Mouse (Mus musculus) lung, postnatal 0 days (tissue): ENCODE data around the gene Sec62. TPM values are rescaled to one million over a fixed set of nuclear protein-coding genes. Genes with fewer than 3 reads are reported as not detected.

Experiments
- ATAC-seq: fragments of 200-750 bp; cut with Nextera tagmentation; 2 replicates; pipeline ENCODE4 v1.8.0; 2017; ENCODE audit warnings: moderate library complexity
- DNase-seq: peaks from one replicate; pipeline ENCODE4 v3.0.0-alpha.2; 2016; ENCODE audit warnings: low spot score
- H3K27ac ChIP-seq: fragments of 300-500 bp; sonication (generic); 2 replicates; pipeline ENCODE4 v1.5.1; 2014; ENCODE audit warnings: antibody characterized with exemption, mild to moderate bottlenecking, low read length, mixed read lengths
- H3K27me3 ChIP-seq: fragments of 300-500 bp; sonication (generic); replicated peaks from 2 replicates; pipeline ENCODE4 v1.6.1; 2014; ENCODE audit warnings: low read length, mixed read lengths; ENCODE audit not compliant: insufficient read depth
- H3K36me3 ChIP-seq: fragments of 300-500 bp; sonication (generic); 2 replicates; pipeline ENCODE4 v1.6.1; 2014; ENCODE audit warnings: low read length, mixed read lengths; ENCODE audit not compliant: insufficient read depth
- H3K4me1 ChIP-seq: fragments of 300-500 bp; sonication (generic); 2 replicates; pipeline ENCODE4 v1.6.1; 2014; ENCODE audit warnings: antibody characterized with exemption, low read depth, low read length, mixed read lengths; ENCODE audit not compliant: insufficient read depth
- H3K4me2 ChIP-seq: fragments of 300-500 bp; sonication (generic); replicated peaks from 2 replicates; pipeline ENCODE4 v1.6.1; 2014; ENCODE audit warnings: low read depth, mild to moderate bottlenecking, low read length, moderate library complexity, mixed read lengths
- H3K4me3 ChIP-seq: fragments of 300-500 bp; sonication (generic); 2 replicates; pipeline ENCODE4 v1.5.1; 2014; ENCODE audit warnings: low read depth, low read length
- H3K9ac ChIP-seq: fragments of 300-500 bp; sonication (generic); replicated peaks from 2 replicates; pipeline ENCODE4 v1.6.1; 2014; ENCODE audit warnings: low read depth, mild to moderate bottlenecking
- H3K9me3 ChIP-seq: fragments of 300-500 bp; sonication (generic); 2 replicates; pipeline ENCODE4 v1.6.1; 2016; ENCODE audit warnings: low read length, mixed read lengths
- CTCF ChIP-seq: IDR thresholded peaks from 2 replicates; pipeline ENCODE4 v1.5.1; 2016; ENCODE audit warnings: antibody characterized with exemption, mild to moderate bottlenecking
- EP300 ChIP-seq: IDR thresholded peaks from 2 replicates; pipeline ENCODE4 v1.6.1; 2016; ENCODE audit warnings: antibody characterized with exemption, mild to moderate bottlenecking, control low read depth
- WGBS: fragments of 180-500 bp; shearing (Covaris S2); extraction: QIAGEN DNeasy Blood & Tissue Kit; methylation state at CpG from one replicate; pipeline ENCODE4 v1.1.7; 2014; 5-methylcytosine and 5-hydroxymethylcytosine counted together
- polyA plus RNA-seq: library from polyadenylated mRNA; unstranded; fragments of >200 nt; fragmentation: Nextera tagmentation; extraction: Ambion mirVana; gene quantifications from 2 replicates; pipeline ENCODE4 v1.2.1, GENCODE M21; 2015

Sec62 gene
- polyA plus RNA-seq, 1 experiment from 2014 or later = 145 TPM

DNA sequence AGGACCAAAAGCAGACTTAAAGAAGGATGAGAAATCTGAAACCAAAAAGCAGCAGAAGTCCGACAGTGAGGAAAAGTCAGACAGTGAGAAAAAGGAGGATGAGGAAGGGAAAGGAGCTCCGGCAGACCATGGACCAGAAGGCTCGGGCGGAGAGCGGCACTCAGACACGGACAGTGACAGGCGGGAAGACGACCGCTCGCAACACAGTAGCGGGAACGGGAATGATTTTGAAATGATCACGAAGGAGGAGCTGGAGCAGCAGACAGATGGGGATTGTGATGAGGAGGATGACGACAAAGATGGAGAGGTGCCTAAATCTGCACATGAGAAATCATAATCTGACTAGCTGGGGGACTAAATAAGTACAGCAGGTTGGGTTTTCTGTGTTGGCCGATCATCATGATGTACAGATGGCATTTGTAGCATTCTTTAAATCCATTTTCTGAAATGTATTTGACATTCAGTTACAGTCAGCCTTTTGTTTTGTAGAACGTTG, 26.0 kb downstream of the Sec62 start:
- no peak overlapping the region for H3K4me3 ChIP-seq
- WGBS = 96% methylated on average over 16 of the region's 16 CpGs
- H3K9ac ChIP-seq = no peak overlapping the region
- H3K27ac ChIP-seq = no peak overlapping the region
- no peaks in the 10 kb centered on the region for H3K27me3 ChIP-seq
- DNase-seq (no peak), ATAC-seq (no peak)
- no peaks in the 10 kb centered on the region for H3K4me1 ChIP-seq
- H3K4me2 ChIP-seq = no peak overlapping the region
- no peaks in the 10 kb centered on the region for H3K9me3 ChIP-seq
- peaks cover 16% of the 10 kb centered on the region; the same call in 1 of the 2 replicates for H3K36me3 ChIP-seq
- no peak for TF ChIP-seq EP300

- TF ChIP-seq CTCF (no peak), EP300 (no peak)
- Histone ChIP-seq H3K9me3 (no peaks in the 10 kb centered on the region), H3K36me3 (peaks cover 16% of the 10 kb centered on the region; the same call in 1 of the 2 replicates), H3K4me1 (no peaks in the 10 kb centered on the region), H3K4me3 (no peak overlapping the region), H3K4me2 (no peak overlapping the region), H3K27me3 (no peaks in the 10 kb centered on the region), H3K9ac (no peak overlapping the region), H3K27ac (no peak overlapping the region)
- DNase-seq = no peak
- no peak for ATAC-seq
- WGBS = 89% methylated on average over 8 of the region's 8 CpGs
These were observed 29.5 kb downstream of the Sec62 start for GRCm38 (mm10) chr3:30822163-30822562.

DNA sequence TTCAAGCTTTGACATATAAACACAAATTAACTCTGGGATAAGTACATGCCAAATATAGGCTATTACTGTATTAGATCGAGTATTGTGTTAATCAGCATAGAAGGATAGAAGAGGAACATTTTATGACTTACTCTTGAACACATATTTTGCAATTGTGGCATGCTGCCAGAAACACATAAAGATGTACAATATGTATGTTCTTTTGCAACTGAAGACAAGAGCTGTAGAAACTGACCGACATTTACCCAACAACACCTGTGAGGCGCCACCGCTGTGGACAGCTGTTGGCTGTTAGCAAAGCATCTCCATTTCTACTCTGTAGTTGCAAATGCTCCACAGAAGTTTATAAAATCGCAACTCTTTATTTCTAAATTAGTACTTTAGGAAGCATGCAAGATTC, 33.4 kb downstream of the Sec62 start:
- ATAC-seq = no peak
- H3K4me1 ChIP-seq = no peaks in the 10 kb centered on the region
- no peak overlapping the region for H3K27ac ChIP-seq
- TF ChIP-seq EP300 = no peak
- TF ChIP-seq CTCF = no peak
- DNase-seq = no peak
- H3K9me3 ChIP-seq = no peaks in the 10 kb centered on the region
- H3K4me3 ChIP-seq = no peak overlapping the region
- H3K36me3 ChIP-seq = no peaks in the 10 kb centered on the region
- WGBS = 78% methylated on average over 5 of the region's 5 CpGs
- H3K27me3 ChIP-seq = no peaks in the 10 kb centered on the region
- no peak overlapping the region for H3K4me2 ChIP-seq
- no peak overlapping the region for H3K9ac ChIP-seq

- no peak overlapping the region for H3K27ac ChIP-seq
- no peaks in the 10 kb centered on the region for H3K4me1 ChIP-seq
- no peaks in the 10 kb centered on the region for H3K36me3 ChIP-seq
- TF ChIP-seq EP300 = no peak
- no peak for TF ChIP-seq CTCF
- H3K4me2 ChIP-seq = no peak overlapping the region
- no peak for ATAC-seq
- H3K4me3 ChIP-seq = no peak overlapping the region
- no peaks in the 10 kb centered on the region for H3K9me3 ChIP-seq
- DNase-seq = no peak
- WGBS = 66% methylated on average over 15 of the region's 15 CpGs
- no peaks in the 10 kb centered on the region for H3K27me3 ChIP-seq
- H3K9ac ChIP-seq = no peak overlapping the region
These were observed 39.4 kb downstream of the Sec62 start for GRCm38 (mm10) chr3:30831848-30832606.

GRCm38 (mm10) chr3:30833254-30833653, 40.6 kb downstream of the Sec62 start:
- no peak for TF ChIP-seq CTCF
- no peak for TF ChIP-seq EP300
- H3K27me3 ChIP-seq = no peaks in the 10 kb centered on the region
- no peaks in the 10 kb centered on the region for H3K9me3 ChIP-seq
- ATAC-seq (no peak), DNase-seq (no peak)
- no peak overlapping the region for H3K9ac ChIP-seq
- H3K4me2 ChIP-seq = no peak overlapping the region
- no peaks in the 10 kb centered on the region for H3K4me1 ChIP-seq
- no peak overlapping the region for H3K27ac ChIP-seq
- H3K36me3 ChIP-seq = no peaks in the 10 kb centered on the region
- WGBS = 81% methylated on average over 3 of the region's 3 CpGs
- no peak overlapping the region for H3K4me3 ChIP-seq

DNA sequence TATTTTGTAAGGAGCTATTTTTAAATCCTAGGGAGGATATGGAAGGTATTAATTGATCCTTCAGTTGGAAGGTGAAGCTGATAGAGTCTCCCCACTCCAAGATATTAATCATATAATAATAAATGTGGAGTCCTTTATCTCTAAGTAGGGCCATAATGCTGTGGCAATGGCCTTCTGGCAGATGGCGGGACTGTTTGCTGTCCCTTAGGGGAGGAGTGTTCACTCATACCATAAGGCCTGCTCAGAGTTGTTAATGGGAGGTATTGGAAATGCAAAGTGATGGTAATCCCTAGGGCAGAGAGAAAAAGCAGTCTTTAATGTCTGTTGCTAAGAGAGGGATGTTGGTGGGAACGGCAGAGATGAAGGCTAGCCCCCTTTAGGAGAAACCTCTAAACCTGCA, 53.1 kb downstream of the Sec62 start:
- H3K27ac ChIP-seq = no peak overlapping the region
- H3K9me3 ChIP-seq = no peaks in the 10 kb centered on the region
- no peaks in the 10 kb centered on the region for H3K27me3 ChIP-seq
- H3K4me2 ChIP-seq = no peak overlapping the region
- no peaks in the 10 kb centered on the region for H3K4me1 ChIP-seq
- H3K4me3 ChIP-seq = no peak overlapping the region
- 80% methylated on average over 2 of the region's 2 CpGs for WGBS
- ATAC-seq (no peak), DNase-seq (no peak)
- H3K36me3 ChIP-seq = no peaks in the 10 kb centered on the region
- no peak for TF ChIP-seq CTCF
- no peak for TF ChIP-seq EP300
- no peak overlapping the region for H3K9ac ChIP-seq
